In genomic region chr12:105555172-105555571, GRCm38 (mm10) we compare ENCODE assay signal across 18 mouse cellular contexts. TPM values are rescaled to one million over a fixed set of nuclear protein-coding genes. Genes with fewer than 3 reads are reported as not detected.
DNase-seq lines count a peak whose midpoint lies in the region; ATAC-seq lines count a peak whose summit lies in the region.
"Had no signal": no experiment of that assay in that cellular context is flagged by ENCODE, and none has a peak within 500 bp of the region (broad histone marks: within the 10 kb centered on the region; RNA-seq: fewer than 3 reads in every experiment).

No protein-coding gene starts in this region.

- H3K27me3 ChIP-seq in limb, embryonic 13.5 days = peaks cover 3% of the 10 kb centered on the region; the same call in 1 of the 2 replicates
- H3K27me3 ChIP-seq in limb, embryonic 10.5 days (ENCODE audit: low read depth, poor library complexity, severe bottlenecking) = peaks cover 9% of the 10 kb centered on the region
- H3K27me3 ChIP-seq in kidney, embryonic 14.5 days (ENCODE audit: control insufficient read depth, insufficient read depth, low read length) = no peaks in the 10 kb centered on the region
- H3K27me3 ChIP-seq: stomach, embryonic 15.5 days had no signal

- H3K9me3 ChIP-seq in limb, embryonic 13.5 days = no peaks in the 10 kb centered on the region
- H3K9me3 ChIP-seq in limb, embryonic 10.5 days (replicated peaks) = no peaks in the 10 kb centered on the region
- no peaks in the 10 kb centered on the region for H3K9me3 ChIP-seq in kidney, embryonic 14.5 days (ENCODE audit: control insufficient read depth, low read length)
- H3K9me3 ChIP-seq: hindbrain, embryonic 10.5 days; stomach, embryonic 15.5 days had no signal

- 0 out of 2 replicates have a peak, but pooled peaks have one; percentile 26 for ATAC-seq in limb, embryonic 13.5 days (ENCODE audit: low FRiP score, low read depth)
- peak; percentile 63 for ATAC-seq in kidney, embryonic 14.5 days (ENCODE audit: low FRiP score, low TSS enrichment)
- ATAC-seq: forebrain, embryonic 16.5 days had no signal

- no peak overlapping the region for H3K4me2 ChIP-seq in limb, embryonic 13.5 days (replicated peaks)
- no peak overlapping the region for H3K4me2 ChIP-seq in kidney, embryonic 14.5 days (replicated peaks; ENCODE audit: low read depth, low read length)
- H3K4me2 ChIP-seq: midbrain, embryonic 11.5 days; stomach, embryonic 15.5 days had no signal

- WGBS in limb, embryonic 13.5 days = 52% methylated on average over 5 of the region's 5 CpGs
- 56% methylated on average over 5 of the region's 5 CpGs for WGBS in limb, embryonic 10.5 days
- 39% methylated on average over 5 of the region's 5 CpGs for WGBS in kidney, embryonic 14.5 days

- intact Hi-C loops in left cerebral cortex, postnatal 36 days (cut with DNase I) = no loop called here

- no peak overlapping the region for H3K9ac ChIP-seq in limb, embryonic 13.5 days
- no peak overlapping the region for H3K9ac ChIP-seq in kidney, embryonic 14.5 days (ENCODE audit: low read depth, low read length)
- H3K9ac ChIP-seq: liver, embryonic 14.5 days; stomach, embryonic 15.5 days had no signal

- no peak overlapping the region for H3K27ac ChIP-seq in limb, embryonic 13.5 days
- no peak overlapping the region for H3K27ac ChIP-seq in limb, embryonic 10.5 days
- no peak overlapping the region; the same call in 1 of the 2 replicates for H3K27ac ChIP-seq in kidney, embryonic 14.5 days (ENCODE audit: low read depth, low read length)
- H3K27ac ChIP-seq: liver, embryonic 14.5 days; stomach, embryonic 15.5 days had no signal

- H3K36me3 ChIP-seq in limb, embryonic 13.5 days = no peaks in the 10 kb centered on the region
- H3K36me3 ChIP-seq in limb, embryonic 10.5 days = no peaks in the 10 kb centered on the region
- H3K36me3 ChIP-seq in kidney, embryonic 14.5 days (ENCODE audit: control insufficient read depth, insufficient read depth, low read length) = no peaks in the 10 kb centered on the region
- H3K36me3 ChIP-seq: hindbrain, embryonic 10.5 days; stomach, embryonic 15.5 days had no signal

- H3K4me3 ChIP-seq in limb, embryonic 13.5 days = no peak overlapping the region
- H3K4me3 ChIP-seq in limb, embryonic 10.5 days = no peak overlapping the region
- no peak overlapping the region for H3K4me3 ChIP-seq in kidney, embryonic 14.5 days (ENCODE audit: low read length)
- H3K4me3 ChIP-seq: hindbrain, embryonic 10.5 days; stomach, embryonic 15.5 days had no signal

- DNase-seq in embryo, embryonic 10 days (ENCODE audit: low spot score) = peak; percentile 24
- no peak for DNase-seq in embryo, embryonic 9.5 days (ENCODE audit: extremely low spot score)
- DNase-seq in limb, embryonic 10.5 days (ENCODE audit: low spot score) = no peak
- DNase-seq in mesoderm, embryonic 11.5 days (ENCODE audit: low read depth, low spot score) = peak; percentile 38
- no peak for DNase-seq in layer of hippocampus, adult 18-20 months (ENCODE audit: low spot score in 2 of 2)
- no peak for DNase-seq in left cerebral cortex, postnatal 36 days (ENCODE audit: low spot score in 2 of 2)
- DNase-seq: cerebellum, postnatal 10 days; gastrocnemius, postnatal 14 days; lung, postnatal 14 days; spleen, adult 18-20 months had no signal

- H3K4me1 ChIP-seq in limb, embryonic 13.5 days = peaks cover 28% of the 10 kb centered on the region
- peaks cover 13% of the 10 kb centered on the region; the same call in 1 of the 2 replicates for H3K4me1 ChIP-seq in limb, embryonic 10.5 days
- H3K4me1 ChIP-seq in kidney, embryonic 14.5 days (ENCODE audit: control insufficient read depth, insufficient read depth, low read length) = peaks cover 12% of the 10 kb centered on the region

RNA-seq across cellular contexts. Expression of gene Bdkrb2, which starts 7.9 kb away (rescaled TPM):
- polyA plus RNA-seq in limb, embryonic 13.5 days (2015; fragmentation: Nextera tagmentation; extraction: Ambion mirVana) = 1.8 and 2.1 TPM in 2 replicates
- polyA plus RNA-seq in limb, embryonic 10.5 days (2016; fragmentation: Nextera tagmentation; extraction: Ambion mirVana) = 0.36 and 0.93 TPM in 2 replicates
- 0.12 and 0.14 TPM in 2 replicates for polyA plus RNA-seq in kidney, embryonic 14.5 days (2014; fragmentation: Nextera tagmentation; extraction: Ambion mirVana)
- 1 to 10 TPM in 1 of 2 experiments, under 1 TPM in 1; 0.62 to 1.2 TPM for total RNA-seq in layer of hippocampus, adult 18-20 months (2021)
- total RNA-seq in left cerebral cortex, postnatal 36 days (2021) = under 1 TPM; 0.25 to 0.36 TPM
- polyA plus RNA-seq: liver, embryonic 14.5 days had no signal

RNA-seq across cellular contexts. Expression of gene Bdkrb1, which starts 47.7 kb away (rescaled TPM):
- polyA plus RNA-seq in limb, embryonic 13.5 days (2015; fragmentation: Nextera tagmentation; extraction: Ambion mirVana) = 0.22 TPM in 1 of 2 replicates, not detected in the other
- polyA plus RNA-seq in limb, embryonic 10.5 days (2016; fragmentation: Nextera tagmentation; extraction: Ambion mirVana) = not detected in 2 replicates
- polyA plus RNA-seq in kidney, embryonic 14.5 days (2014; fragmentation: Nextera tagmentation; extraction: Ambion mirVana) = not detected in 2 replicates
- not detected for total RNA-seq in layer of hippocampus, adult 18-20 months (2021)
- not detected for total RNA-seq in left cerebral cortex, postnatal 36 days (2021)
- total RNA-seq: gastrocnemius, postnatal 14 days; left cerebral cortex, postnatal 14 days had no signal
- polyA plus RNA-seq: forebrain, embryonic 16.5 days; liver, embryonic 14.5 days; midbrain, embryonic 11.5 days had no signal

Comparison
In these comparisons a context has a peak if more than half of its experiments do, and no peak if none do; other contexts are left out.
1. DNase-seq: peak in embryo, embryonic 10 days (single experiment) and mesoderm, embryonic 11.5 days (single experiment); none in embryo, embryonic 9.5 days (single experiment), limb, embryonic 10.5 days (single experiment), layer of hippocampus, adult 18-20 months (0 of 2) and left cerebral cortex, postnatal 36 days (0 of 2).